Mouse (Mus musculus): ENCODE results near the gene Nmnat3. TPM values are rescaled to one million over a fixed set of nuclear protein-coding genes. Genes with fewer than 3 reads are reported as not detected.
A peak's percentile ranks its signal among the peaks of the same experiment; 100 is the strongest.

The Nmnat3 gene
- polyA plus RNA-seq, 1 experiment, result not detected

GRCm38 (mm10) chr9:98429806-98430205, 142.6 kb downstream of the Nmnat3 start:
- 54% methylated on average over 7 of the region's 7 CpGs for WGBS
- no peak overlapping the region for H3K27ac ChIP-seq (ENCODE audit: insufficient read depth, low read depth, low read length)
- peaks cover 14% of the 10 kb centered on the region for H3K4me1 ChIP-seq (ENCODE audit: control insufficient read depth, insufficient read depth, low read length)
- TF ChIP-seq POLR2A (IDR thresholded peaks at IDR 0.05; ENCODE audit: insufficient read depth, low read depth, low read length) (no peak), CTCF (IDR thresholded peaks at IDR 0.05; ENCODE audit: insufficient read depth, low read depth, low read length) (no peak)
- H3K4me3 ChIP-seq (ENCODE audit: insufficient read depth, low read depth, low read length), result no peak overlapping the region

GRCm38 (mm10) chr9:98430528-98430927, 143.3 kb downstream of the Nmnat3 start:
- TF ChIP-seq CTCF (IDR thresholded peaks at IDR 0.05; ENCODE audit: insufficient read depth, low read depth, low read length) (no peak), POLR2A (IDR thresholded peaks at IDR 0.05; ENCODE audit: insufficient read depth, low read depth, low read length) (no peak)
- no peak overlapping the region for H3K27ac ChIP-seq (ENCODE audit: insufficient read depth, low read depth, low read length)
- peaks cover 9% of the 10 kb centered on the region for H3K4me1 ChIP-seq (ENCODE audit: control insufficient read depth, insufficient read depth, low read length)
- H3K4me3 ChIP-seq (ENCODE audit: insufficient read depth, low read depth, low read length), result no peak overlapping the region
- 53% methylated on average over 3 of the region's 3 CpGs for WGBS

GRCm38 (mm10) chr9:98433021-98433420, 145.8 kb downstream of the Nmnat3 start:
- Histone ChIP-seq H3K4me1 (ENCODE audit: control insufficient read depth, insufficient read depth, low read length) (peaks cover 9% of the 10 kb centered on the region), H3K4me3 (ENCODE audit: insufficient read depth, low read depth, low read length) (no peak overlapping the region), H3K27ac (ENCODE audit: insufficient read depth, low read depth, low read length) (no peak overlapping the region)
- TF ChIP-seq POLR2A (IDR thresholded peaks at IDR 0.05; ENCODE audit: insufficient read depth, low read depth, low read length) (no peak), CTCF (IDR thresholded peaks at IDR 0.05; ENCODE audit: insufficient read depth, low read depth, low read length) (no peak)
- WGBS, result 85% methylated on average over 2 of the region's 2 CpGs

- Histone ChIP-seq H3K4me1 (ENCODE audit: control insufficient read depth, insufficient read depth, low read length) (peaks cover 9% of the 10 kb centered on the region), H3K4me3 (ENCODE audit: insufficient read depth, low read depth, low read length) (no peak overlapping the region), H3K27ac (ENCODE audit: insufficient read depth, low read depth, low read length) (no peak overlapping the region)
- TF ChIP-seq POLR2A (IDR thresholded peaks at IDR 0.05; ENCODE audit: insufficient read depth, low read depth, low read length) (no peak), CTCF (IDR thresholded peaks at IDR 0.05; ENCODE audit: insufficient read depth, low read depth, low read length) (no peak)
- 42% methylated on average over 4 of the region's 4 CpGs for WGBS
Measured at GRCm38 (mm10) chr9:98433956-98434588, 146.8 kb downstream of the Nmnat3 start.

- no peak for TF ChIP-seq CTCF (IDR thresholded peaks at IDR 0.05; ENCODE audit: insufficient read depth, low read depth, low read length)
- TF ChIP-seq POLR2A (IDR thresholded peaks at IDR 0.05; ENCODE audit: insufficient read depth, low read depth, low read length), result no peak
- Histone ChIP-seq H3K4me3 (ENCODE audit: insufficient read depth, low read depth, low read length) (no peak overlapping the region), H3K27ac (ENCODE audit: insufficient read depth, low read depth, low read length) (no peak overlapping the region), H3K4me1 (ENCODE audit: control insufficient read depth, insufficient read depth, low read length) (peaks cover 3% of the 10 kb centered on the region; the same call in 1 of the 2 replicates)
- 86% methylated on average over 4 of the region's 4 CpGs for WGBS
Measured at GRCm38 (mm10) chr9:98437819-98438218, 150.6 kb downstream of the Nmnat3 start.

GRCm38 (mm10) chr9:98439091-98439490, 151.9 kb downstream of the Nmnat3 start:
- WGBS, result 86% methylated on average over 3 of the region's 3 CpGs
- TF ChIP-seq POLR2A (IDR thresholded peaks at IDR 0.05; ENCODE audit: insufficient read depth, low read depth, low read length), result no peak
- TF ChIP-seq CTCF (IDR thresholded peaks at IDR 0.05; ENCODE audit: insufficient read depth, low read depth, low read length), result no peak

GRCm38 (mm10) chr9:98442638-98443037, 155.4 kb downstream of the Nmnat3 start:
- H3K4me3 ChIP-seq (ENCODE audit: insufficient read depth, low read depth, low read length), result no peak overlapping the region
- WGBS, result 45% methylated on average over 5 of the region's 5 CpGs
- H3K27ac ChIP-seq (ENCODE audit: insufficient read depth, low read depth, low read length), result no peak overlapping the region
- H3K4me1 ChIP-seq (ENCODE audit: control insufficient read depth, insufficient read depth, low read length), result no peaks in the 10 kb centered on the region
- TF ChIP-seq POLR2A (IDR thresholded peaks at IDR 0.05; ENCODE audit: insufficient read depth, low read depth, low read length) (no peak), CTCF (IDR thresholded peaks at IDR 0.05; ENCODE audit: insufficient read depth, low read depth, low read length) (peak; percentile 39; the same call in 1 of the 2 replicates)

More at GRCm38 (mm10) chr9:98439091-98439490, 151.9 kb downstream of the Nmnat3 start:
- Histone ChIP-seq H3K27ac (ENCODE audit: insufficient read depth, low read depth, low read length) (no peak overlapping the region), H3K4me1 (ENCODE audit: control insufficient read depth, insufficient read depth, low read length) (0 out of 2 replicates have a peak, but pooled peaks cover 3% of the 10 kb centered on the region), H3K4me3 (ENCODE audit: insufficient read depth, low read depth, low read length) (no peak overlapping the region)

- H3K4me3 ChIP-seq (ENCODE audit: insufficient read depth, low read depth, low read length), result no peak overlapping the region
- TF ChIP-seq POLR2A (IDR thresholded peaks at IDR 0.05; ENCODE audit: insufficient read depth, low read depth, low read length) (no peak), CTCF (IDR thresholded peaks at IDR 0.05; ENCODE audit: insufficient read depth, low read depth, low read length) (no peak)
- no peaks in the 10 kb centered on the region for H3K4me1 ChIP-seq (ENCODE audit: control insufficient read depth, insufficient read depth, low read length)
- H3K27ac ChIP-seq (ENCODE audit: insufficient read depth, low read depth, low read length), result no peak overlapping the region
- WGBS, result 84% methylated on average over 9 of the region's 9 CpGs
Measured at GRCm38 (mm10) chr9:98445359-98446149, 158.3 kb downstream of the Nmnat3 start.

- TF ChIP-seq POLR2A (IDR thresholded peaks at IDR 0.05; ENCODE audit: insufficient read depth, low read depth, low read length) (no peak), CTCF (IDR thresholded peaks at IDR 0.05; ENCODE audit: insufficient read depth, low read depth, low read length) (no peak)
- Histone ChIP-seq H3K4me3 (ENCODE audit: insufficient read depth, low read depth, low read length) (no peak overlapping the region), H3K27ac (ENCODE audit: insufficient read depth, low read depth, low read length) (no peak overlapping the region), H3K4me1 (ENCODE audit: control insufficient read depth, insufficient read depth, low read length) (no peaks in the 10 kb centered on the region)
- WGBS, result 27% methylated on average over 1 of the region's 1 CpGs
Measured at GRCm38 (mm10) chr9:98450976-98451375, 163.7 kb downstream of the Nmnat3 start.

Data from olfactory bulb, adult 2 months (tissue).